Mouse (Mus musculus): ENCODE results near the gene Mtmr1.

- TF ChIP-seq POLR2A (IDR thresholded peaks at IDR 0.05; ENCODE audit: extremely low read depth, insufficient read depth, low read length) (no peak), CTCF (IDR thresholded peaks at IDR 0.05; ENCODE audit: extremely low read depth, insufficient read depth, low read length) (no peak)
Observed at GRCm38 (mm10) chrX:71456078-71456737, 91.6 kb downstream of the Mtmr1 start.
